Mouse (Mus musculus): ENCODE data around the gene Lamb3.
A peak's percentile ranks its signal among the peaks of the same experiment; 100 is the strongest.

The Lamb3 gene

DNA sequence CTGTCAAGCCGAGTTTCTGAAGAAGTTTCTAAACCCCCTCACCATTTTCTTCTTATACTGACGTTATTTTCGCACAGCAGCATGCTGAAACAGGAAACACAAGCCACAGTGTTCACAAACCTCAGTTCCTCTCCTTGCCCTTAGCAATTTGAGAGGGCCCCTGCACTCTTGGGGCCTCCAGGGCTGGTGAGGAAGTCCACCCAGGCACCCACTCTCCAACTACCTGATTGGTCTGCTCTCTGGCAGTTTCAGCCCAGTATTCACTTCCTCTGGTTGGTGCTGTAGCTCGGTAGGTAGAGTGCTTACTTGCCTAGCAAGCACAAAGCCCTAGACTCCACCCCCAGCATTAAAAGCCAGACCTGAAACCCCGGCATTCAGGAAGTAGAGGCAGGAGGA is 6.1 kb upstream of the Lamb3 start, which contains the start of gene Traf3ip3:
Traf3ip3 (minus strand) TSS at position 321 of the 396 bp plus-strand sequence.
- DNase-seq, result no peak

DNA sequence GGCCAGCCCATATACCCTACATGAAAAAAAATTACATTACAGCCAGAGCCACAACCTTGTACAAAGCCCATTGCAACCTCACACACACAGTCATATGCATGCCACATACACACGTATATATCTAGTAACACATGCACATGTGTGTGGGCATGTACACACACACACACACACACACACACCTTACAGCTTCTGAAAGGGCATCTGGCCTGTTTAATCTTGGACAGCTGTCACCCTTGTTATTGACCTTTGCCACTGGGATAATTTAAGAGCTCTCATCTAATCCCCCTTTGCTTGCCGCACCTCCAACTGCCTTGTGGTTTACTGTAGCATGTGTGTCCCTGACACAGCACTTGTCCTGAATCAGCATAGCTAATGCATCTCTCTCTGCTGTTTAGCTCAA is 3.7 kb upstream of the Lamb3 start:
- DNase-seq, result no peak

DNA sequence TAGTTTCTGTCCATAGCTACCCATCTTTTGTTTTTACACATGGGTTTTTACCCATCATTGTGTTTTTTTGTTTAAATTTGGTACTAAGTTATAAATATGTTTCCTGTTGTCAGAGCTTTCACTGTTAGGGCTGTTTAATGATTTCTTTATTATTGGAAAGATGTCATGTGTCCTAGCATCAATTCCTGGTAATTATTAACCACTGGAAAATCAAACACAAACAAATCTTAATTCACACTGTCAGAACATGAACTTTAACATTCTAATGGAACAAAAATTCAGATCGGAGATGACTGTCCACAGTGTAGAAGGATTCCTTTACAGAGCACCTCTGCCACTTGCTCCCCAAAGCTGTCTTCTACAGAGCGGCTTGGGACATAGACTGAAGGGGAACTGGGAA is 2.1 kb upstream of the Lamb3 start:
- DNase-seq, result no peak

DNA sequence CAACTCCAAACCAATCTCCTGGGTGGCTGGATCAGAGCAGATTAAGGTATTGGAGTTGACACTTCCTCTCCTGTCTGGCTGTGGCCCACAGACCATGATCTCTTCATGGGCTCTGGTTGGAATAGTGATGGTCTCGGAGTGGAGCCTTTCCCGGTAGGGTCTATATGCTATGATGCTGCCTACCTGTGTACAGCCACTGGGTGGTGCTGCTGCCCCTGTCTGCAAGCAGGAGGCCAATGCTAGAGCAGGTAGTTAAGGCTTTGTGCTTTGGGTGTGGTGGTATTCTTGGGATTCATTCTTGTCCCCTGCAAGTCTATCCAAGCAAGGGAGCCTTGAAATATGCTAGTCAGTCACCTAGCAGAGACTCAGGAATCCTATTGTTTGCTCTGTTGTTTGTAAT is 679 bp downstream of the Lamb3 start:
- DNase-seq, result peak; percentile 69 to 79

DNA sequence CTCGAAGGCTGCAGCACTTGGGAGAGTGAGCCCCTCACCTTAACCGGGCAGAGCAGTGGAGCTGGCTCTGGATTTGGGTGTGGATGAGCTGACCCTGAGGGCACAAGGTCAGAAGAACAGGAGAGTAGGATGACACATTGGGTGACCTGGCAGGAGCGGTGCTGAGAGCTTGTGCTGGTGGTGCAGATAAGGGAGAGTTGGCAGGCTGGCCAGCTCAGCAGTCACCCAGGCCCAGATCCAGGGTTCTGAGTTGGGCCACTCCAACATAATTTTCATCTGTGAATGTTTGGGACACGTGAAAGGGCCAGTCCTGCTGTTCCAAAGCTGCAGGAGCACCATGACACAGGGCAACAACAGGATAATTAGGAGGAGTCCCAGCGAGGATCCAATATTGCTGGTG is 3.9 kb downstream of the Lamb3 start:
- no peak for DNase-seq

DNA sequence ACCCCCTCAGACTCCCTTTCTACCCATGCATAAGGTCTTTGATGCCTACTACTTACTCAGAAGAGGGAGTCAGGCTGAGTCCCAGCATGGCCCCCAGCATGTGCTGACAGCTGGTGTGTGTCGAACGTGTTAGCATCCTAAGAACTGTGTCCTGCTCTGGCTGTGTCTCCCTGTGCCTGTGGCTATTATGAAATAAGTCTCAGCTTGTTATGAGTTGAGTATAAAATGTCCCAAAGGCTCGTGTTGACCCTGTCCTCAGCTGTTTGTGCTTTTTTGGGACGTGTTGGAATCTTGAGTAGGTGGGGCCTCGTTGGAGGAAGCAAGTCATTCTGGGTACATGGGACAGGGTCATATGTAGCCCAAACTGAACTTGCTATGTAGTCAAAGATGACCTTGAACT is 6.6 kb downstream of the Lamb3 start:
- DNase-seq, result no peak

DNA sequence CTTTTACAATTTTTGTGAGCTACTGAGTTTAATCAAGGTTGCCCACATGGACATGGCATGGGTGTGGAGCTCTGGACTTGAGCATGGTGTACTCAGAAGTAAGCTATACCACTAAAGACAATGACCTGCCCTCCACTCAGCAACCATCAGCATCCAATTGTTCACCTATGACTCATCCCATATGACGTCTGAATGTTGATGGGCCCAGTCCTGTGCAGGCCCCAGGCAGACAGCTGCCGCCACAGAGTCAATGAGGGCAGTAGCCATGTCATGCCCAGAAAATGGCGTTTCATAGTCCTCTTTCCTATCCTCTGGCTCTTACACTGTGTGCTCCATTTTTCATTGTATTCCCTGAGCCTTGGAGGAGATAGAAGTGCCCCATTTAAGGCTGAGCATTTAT is 8.5 kb downstream of the Lamb3 start:
- no peak for DNase-seq

DNA sequence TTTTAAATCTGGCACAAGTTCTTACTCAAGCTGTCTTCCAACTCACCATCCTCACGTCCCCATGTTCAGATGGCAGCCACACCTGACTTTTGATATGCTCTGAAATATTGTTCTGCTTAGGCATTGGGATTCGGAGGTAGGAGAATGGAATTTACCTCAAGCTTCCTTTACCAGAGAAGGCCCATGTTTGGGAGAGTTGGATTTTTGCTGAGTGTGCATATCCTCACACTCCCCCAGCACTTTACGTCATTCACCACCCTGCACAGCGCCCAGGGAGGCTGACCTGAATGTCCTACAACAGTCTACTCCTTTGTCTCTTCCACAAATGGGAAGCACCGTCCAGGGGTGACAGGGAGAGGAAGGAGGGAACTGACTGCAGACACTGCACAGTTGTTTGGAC is 12.9 kb downstream of the Lamb3 start:
- DNase-seq, result no peak

DNA sequence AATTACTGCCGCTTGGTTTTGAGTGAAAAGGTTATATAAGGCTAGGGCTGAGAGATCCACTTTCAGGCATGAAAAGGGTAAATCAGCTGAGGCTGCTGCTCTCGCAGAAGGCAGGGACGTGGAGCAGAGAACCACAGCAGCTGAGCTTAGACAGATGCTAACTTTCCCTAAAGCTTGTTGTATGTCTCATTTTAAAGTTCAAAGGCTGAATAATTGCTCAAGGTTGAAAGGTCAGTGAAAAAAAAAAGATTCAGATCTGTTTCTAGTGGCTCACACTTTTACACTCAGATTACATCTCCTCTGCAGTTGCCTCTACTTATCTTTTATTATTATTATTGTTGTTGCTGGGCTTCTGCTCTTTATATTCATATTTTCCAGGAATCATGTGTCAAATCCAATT is 18.0 kb downstream of the Lamb3 start:
- DNase-seq, result no peak

DNA sequence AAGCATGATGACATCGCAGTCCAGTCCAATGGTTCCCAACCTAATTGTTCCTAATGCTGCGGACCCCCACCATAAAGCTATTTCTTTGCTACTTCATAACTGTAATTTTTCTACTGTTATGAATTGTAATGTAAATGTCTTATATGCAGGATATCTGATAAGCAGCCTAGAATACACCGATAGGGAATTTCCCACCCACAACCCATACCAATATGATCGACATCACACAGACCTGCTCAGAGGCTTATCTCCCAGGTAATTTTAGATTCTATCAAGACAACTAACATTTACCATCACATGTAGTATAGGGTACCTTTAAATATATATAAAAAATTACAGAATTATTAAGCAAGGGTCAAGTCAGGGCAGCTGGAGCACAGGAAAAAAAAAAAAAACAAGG is 18.6 kb downstream of the Lamb3 start:
- no peak for DNase-seq

DNA sequence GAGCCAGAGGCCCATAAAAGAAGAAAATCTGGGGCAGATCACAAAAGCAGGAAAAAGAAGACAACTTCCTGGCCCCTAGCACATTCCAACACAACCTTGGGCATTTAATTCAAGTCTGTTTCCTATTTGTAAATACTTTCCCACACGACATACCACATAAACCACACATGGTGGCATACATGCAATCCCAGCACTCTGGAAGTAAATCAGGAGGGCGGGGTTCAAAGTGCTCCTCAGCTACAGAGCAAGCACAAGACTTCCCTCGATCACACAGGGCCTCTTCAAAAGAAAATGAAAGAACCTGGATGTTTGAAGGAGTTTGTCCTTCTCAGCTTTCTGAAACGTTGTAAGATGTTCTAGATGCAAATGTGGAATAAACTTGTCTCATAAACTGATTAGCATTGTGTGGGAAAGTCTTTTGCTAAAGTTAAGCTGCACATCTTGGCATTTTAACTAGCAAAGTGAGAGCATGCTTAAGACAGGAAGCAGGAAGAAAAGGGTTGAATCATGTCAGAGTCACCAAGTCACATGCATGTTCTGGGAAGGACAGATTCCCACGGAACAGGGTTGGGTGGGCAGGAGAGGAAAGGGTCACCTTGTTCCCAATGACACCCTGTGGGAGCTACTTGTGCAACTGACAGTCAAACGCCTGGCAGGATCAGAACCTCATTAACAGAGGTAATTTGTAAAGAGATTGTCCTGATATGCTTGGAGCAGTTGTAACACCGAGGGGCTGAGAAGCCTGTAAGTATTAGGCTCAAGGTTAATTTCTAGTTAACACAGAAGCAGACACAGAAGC is 19.4 kb downstream of the Lamb3 start:
- DNase-seq, result no peak

DNA sequence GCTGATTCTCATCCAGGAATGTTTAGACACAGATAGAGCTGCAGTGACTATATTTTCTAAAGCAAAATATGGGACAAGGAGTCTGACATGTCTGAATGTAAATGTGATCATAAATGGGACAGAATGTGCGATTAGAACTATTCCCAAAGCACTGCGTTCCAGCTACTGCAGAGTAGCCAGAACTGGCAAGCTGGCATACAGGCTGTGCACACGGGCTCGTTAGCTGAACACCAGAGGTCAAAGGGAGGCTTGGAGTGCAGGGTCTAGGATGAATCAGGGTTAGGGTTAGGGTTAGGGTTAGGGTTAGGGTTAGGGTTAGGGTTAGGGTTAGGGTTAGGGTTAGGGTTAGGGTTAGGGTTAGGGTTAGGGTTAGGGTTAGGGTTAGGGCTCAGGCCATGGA is 20.0 kb downstream of the Lamb3 start:
- no peak for DNase-seq

DNA sequence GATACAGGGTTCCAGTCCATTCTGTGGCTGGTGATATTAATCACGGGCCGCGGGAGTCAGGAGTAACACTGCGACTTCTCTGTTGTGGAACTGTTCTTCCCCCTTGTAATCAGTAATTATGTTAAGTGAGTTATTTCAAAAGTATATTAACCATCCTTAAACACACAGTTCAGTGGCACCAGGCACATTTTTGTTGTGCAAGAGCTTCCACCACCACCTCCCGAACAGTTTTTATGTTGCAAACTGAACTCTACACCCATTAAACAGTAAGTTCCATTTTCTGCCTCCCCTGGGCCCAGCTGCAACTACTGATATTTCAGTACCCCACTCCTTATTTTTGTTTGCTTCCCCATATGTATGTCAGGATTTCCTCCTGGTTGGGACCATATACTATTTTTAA is 22.1 kb downstream of the Lamb3 start:
- DNase-seq, result no peak

DNA sequence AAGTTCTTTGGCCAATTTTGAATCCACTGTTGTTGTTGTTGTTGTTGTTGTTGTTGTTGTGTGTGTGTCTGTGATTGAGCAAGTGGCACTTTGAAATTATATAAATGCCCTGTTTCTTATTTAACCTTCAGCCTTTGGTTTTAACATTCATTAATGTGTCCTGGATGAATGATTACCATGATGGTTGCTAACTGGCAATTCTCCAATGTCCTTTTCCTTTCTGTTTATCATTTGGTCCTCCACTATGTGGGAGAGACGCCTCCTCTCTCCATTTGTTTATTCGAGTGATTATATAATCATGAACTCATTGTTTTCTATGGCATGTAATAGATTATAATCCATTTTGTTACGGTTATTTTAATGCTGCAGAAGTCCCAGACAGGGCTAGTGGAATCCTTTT is 23.0 kb downstream of the Lamb3 start:
- DNase-seq, result no peak

DNA sequence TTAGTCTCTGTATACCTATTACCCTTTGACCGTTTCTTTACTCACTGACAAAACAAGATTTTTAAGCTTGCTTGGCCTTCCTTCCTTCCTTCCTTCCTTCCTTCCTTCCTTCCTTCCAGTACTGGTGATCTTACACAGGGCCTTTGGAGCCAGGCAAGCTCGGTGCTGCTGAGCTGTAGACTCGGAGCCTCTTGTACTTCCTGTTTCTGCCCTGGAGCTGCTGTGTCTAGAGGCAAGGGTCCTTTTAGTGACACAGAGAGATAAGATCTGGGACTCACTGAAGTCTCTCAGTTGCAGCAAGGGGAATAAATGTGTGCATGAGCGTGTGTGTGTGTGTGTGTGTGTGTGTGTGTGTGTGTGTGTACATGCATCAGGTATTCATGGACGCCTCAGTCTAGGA is 23.4 kb downstream of the Lamb3 start:
- no peak for DNase-seq

DNA sequence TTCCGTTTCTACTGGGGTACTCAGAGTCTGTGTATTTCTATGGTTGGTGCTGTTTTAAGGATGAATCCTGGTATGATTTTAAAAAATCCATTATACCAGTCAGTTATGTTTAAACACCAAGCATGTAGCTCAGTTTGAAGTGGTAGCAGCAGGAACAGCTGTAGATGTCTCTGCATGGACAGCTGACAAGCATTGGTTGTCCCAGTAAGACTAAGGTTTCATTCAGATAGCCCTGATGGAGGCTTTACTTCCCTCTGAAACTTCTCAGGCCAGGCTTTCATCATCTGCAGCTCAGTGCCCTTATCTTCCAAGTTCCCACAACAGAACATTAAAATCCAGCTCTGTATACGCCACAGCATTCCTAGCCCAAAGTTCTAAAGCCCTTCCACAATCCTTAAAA is 25.2 kb downstream of the Lamb3 start:
- DNase-seq, result no peak

DNA sequence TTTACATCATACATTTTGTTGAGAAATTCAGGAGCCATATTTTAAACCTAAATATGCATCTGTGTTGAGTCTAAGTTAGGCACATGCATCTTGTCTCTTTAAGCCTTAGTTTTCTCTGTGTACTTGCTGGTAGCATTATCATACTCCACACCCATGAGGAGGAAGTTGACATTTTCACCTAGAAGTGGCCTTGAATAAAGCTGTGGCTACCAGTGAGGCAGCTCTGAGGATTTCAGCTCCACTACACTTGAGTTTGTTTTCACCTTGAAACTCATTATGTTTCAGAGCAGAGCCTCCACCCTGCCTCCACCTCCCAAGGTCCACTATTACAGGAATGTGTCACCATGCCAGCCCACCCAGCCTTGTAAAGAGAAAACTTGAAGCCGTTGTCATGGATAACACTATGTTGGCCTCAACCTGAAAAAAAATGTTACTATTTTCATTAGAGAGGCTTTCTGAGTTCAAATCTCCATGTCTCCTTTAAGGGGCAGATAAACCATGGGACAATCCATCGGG is 26.7 kb downstream of the Lamb3 start:
- DNase-seq, result no peak

DNA sequence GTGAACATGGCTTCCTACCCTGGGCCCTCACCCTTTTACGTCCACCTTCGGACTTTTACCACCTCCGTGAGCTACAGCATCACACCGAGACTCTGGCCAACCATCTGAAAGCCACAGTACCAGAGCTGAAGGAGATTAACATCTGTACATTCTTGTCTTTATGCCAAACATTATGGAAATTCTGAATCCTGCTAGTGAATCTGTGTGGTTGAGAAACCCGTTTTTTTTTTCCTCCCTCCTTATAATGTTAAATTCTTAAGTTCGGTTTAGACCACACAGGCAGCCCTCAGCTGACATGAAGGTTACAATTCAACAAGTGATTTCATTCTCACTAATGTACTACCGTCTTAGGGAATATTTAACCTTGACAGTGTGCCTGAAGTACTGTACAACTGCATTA is 27.4 kb downstream of the Lamb3 start:
- DNase-seq, result no peak

DNA sequence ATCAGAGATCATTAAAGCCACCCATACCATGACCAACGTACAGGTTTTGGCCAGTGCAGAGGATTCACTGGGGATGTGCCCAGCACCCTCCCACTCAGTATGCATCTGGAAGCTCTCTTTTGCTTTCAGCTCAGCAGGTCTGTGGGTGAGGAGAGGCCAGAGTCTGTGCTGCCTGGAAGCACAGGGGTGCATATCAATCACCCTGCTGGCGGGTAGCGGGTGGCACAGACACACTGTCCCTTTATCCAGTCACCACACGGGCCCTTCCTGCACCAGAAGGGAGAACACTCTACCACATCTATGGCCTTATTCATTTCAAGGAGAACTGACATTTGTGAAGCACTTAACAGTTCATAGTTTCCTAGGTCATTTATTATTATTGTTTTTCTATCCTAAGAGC is 30.9 kb downstream of the Lamb3 start:
- no peak for DNase-seq

DNA sequence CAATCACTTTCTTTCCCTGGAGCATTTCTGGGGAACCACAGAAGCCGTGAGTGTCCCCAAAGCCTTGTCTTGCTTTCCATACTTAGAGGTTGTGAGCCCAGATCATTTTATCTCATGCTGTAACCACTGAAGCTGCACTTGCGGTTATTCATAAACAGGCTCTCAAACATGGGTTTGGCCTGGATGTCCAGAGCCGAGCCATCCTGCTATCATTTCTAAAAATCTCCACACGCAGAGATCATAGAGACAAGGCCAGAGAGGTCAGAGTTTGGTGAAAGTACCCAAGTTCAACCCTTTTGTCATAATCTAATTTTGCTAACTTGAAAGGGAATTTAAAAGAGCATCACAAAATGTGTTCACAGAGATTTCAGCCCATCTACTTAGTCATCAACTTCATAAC is 33.9 kb downstream of the Lamb3 start:
- DNase-seq, result no peak

DNA sequence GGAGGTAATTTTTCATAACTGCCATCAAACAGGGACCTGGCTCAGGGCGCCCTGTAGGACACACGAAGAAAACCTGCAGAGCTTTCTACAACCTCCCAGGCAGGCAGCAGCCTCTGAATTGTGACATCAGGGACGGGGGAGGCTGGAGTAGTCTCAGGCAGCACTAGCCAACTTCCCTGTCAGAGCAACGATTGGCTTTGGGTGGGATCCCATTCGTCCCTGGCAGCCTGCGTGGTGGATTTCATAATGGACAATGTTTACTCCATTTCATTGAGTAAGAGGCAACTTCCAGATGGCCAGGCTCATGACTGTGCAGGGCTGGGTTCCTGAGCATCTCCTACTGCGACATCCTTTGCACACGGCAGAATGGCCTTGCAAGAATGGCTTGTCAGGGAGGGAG is 34.7 kb downstream of the Lamb3 start:
- peak; percentile 96 for DNase-seq

DNA sequence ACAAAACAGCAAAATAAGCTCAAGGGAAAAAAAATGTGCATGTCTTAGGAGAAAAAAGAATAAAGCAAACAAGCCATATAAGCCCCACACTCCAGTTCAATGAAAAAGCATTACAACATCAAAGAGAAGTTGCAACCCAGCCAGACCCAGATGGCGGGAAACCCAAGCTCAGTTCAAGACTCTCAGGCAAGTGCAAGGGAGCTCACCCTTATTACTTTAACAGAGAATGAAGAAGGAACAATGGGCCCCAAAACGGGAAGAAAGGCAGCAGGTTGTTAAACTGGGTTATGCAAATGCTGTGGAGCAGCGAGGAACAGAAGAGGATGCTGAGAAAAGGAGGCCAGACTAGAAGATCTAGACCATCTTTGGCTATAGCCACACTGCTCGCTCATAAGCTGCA is 35.4 kb downstream of the Lamb3 start:
- peak in 1 of 2 experiments; percentile 33 for DNase-seq

DNA sequence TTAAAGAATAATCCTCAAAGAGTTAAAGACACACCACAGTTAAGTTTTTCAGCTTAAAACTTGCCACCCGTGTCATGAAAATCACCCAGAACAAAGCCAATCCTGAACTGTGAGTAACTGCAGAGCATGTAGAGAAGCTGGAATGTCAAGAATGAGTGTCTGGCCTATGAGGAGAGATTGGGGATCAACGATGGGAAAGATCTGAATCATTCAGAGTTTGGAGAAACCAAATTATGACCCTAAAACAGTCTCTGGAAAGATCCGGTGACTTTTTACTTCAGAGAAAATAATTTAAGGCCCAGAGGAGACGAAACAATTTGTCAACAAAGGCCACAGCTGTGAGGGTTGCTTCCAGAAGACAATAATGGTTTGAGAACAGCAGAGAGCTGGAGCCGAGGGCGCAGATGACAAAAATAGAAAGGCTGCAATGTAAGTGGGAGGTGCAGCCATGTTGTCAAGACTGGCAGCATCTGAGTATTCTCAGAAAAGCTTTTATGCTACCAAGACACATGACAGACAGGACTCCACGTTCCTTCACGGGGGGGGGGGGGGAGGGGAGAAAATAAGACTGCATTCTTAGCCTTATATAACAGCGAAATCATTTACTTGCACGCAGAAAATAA is 36.2 kb downstream of the Lamb3 start:
- no peak for DNase-seq

DNA sequence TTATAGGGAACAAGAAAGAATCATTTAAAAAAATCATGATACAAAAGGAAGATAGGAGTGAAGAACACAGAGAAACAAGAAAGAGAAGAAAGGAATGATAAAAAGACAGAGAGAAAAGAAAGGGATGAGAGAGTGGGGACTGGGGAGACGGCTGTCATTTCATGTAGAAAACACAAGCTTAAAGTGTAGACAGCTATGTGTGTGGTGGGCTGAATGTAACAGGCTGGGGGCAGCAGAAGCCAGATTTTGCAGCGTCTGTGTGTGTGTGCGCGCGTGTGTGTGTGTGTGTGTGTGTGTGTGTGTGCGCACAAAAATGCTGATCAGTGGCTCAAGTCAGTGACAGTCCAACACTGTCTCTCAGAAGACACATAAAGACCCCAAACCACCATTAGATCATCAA is 36.7 kb downstream of the Lamb3 start:
- peak in 1 of 2 experiments; percentile 22 for DNase-seq

DNA sequence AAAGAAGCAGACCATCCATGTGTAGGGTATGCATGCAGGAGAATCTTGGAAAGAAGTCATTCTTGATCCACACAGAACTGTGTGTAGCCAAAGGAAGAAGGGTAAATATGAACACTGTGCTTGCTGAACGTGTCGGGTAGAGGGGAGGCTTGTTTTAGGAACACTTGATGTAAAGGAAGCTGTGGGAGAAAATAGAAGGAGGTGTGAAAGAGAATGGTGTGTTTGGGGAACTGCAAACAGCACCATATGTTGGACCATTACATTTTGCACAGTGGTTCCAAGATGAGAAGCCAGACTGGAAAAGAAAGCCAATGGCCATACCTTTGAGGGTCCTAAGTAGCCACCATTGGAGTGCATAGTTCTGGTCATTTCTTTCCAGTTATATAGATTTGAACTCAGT is 42.5 kb downstream of the Lamb3 start:
- no peak for DNase-seq

Measured in cerebellum, postnatal 14 days (tissue).